Mouse (Mus musculus): Measurements from ENCODE around the gene Ccl11.

Ccl11 gene

DNA sequence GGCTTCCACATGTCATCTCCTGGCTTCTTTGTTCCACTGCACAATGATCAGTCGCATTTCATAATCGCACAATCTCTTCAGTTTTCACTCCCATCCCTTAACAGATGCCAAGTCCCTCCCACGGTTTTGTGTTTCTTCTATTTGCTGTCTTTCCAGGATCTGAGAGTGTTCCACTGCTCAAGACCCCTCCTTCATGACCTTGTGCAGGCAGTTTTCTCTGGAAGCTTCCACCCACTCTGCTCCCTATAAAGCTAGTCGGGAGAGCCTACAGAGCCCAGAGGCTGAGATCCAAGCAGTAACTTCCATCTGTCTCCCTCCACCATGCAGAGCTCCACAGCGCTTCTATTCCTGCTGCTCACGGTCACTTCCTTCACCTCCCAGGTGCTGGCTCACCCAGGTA lies at the start of gene Ccl11:
Gene Ccl11, plus strand, starts transcription at position 178 of the 400 bp plus-strand sequence.
- no peak for DNase-seq (ENCODE audit: low spot score)

DNA sequence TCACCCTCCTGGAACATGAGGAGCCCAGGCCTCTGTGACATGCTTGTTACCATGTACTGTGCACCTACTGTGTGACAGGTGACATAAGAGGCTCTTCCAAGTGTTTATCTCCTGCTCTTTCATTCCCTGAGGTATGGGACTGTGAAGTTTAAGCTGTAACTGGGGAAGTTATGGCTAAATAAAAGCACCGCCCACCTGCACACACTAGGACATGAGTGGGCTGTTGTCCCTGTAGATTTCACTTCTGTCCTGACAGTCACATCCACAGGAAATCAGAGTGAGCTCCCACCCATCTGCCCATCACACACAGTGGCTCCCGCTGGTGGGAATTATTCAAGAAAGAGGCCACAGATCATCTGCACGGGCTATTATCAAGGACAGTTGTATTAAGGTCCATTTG lies 47.5 kb upstream of the Ccl11 start:
- no peak for DNase-seq (ENCODE audit: low spot score)

- no peak for DNase-seq (ENCODE audit: low spot score)
These were observed 46.0 kb upstream of the Ccl11 start for GRCm38 (mm10) chr11:82011411-82012193.

- DNase-seq (ENCODE audit: low spot score): no peak
These were observed 43.9 kb upstream of the Ccl11 start for GRCm38 (mm10) chr11:82013756-82014155.

GRCm38 (mm10) chr11:82015066-82015465 lies 42.6 kb upstream of the Ccl11 start:
- DNase-seq (ENCODE audit: low spot score): no peak

DNA sequence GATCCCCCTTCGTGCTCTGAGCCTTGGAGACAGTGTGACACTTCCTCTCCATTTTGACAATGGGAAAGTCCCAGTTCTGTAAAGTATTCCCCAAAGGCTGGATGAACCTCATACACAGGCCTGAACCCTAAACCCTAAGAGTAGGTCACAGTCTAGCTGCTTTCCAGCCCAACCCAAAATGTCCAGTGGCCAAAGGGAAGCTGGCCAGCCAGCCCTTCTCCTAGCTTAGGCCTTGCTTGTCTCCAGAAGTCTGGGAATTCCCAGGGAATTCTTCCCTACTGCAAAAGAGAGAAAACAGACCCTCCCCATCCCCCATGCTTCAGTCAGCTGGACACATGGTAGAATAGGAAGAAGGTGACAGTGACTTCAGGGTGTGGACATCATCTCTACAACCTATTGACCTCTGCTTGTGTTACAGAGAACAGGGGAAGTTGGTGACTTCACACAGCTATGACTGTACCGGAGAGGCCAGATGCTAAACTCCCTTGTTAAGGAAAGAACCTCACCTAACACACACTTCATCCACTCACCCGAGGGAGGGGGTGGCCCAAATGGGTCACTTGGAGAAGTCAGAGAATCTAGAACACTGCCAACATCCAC lies 41.3 kb upstream of the Ccl11 start:
- no peak for DNase-seq (ENCODE audit: low spot score)

- no peak for DNase-seq (ENCODE audit: low spot score)
These were observed 38.2 kb upstream of the Ccl11 start for GRCm38 (mm10) chr11:82019389-82019788.

DNA sequence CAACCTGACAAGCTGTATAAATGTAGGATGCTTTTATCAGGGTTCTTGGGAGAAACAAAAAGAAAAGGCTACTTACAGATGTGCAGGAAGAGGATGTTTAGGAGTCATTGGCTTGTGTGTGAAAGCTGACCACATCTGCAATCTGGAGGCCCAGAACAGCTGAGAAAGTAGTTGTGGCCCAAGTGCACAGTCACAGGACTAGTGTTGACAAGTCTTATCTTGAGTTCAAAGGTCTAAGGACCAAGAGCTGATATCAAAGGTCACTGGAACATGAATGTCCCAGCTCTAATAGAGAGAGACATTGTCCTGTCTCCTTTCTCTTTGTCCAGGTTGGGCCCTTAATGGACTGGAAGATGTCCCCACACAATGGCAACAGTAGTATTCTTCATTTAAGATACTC lies 37.8 kb upstream of the Ccl11 start:
- DNase-seq (ENCODE audit: low spot score): no peak

GRCm38 (mm10) chr11:82021406-82021805 lies 36.2 kb upstream of the Ccl11 start:
- no peak for DNase-seq (ENCODE audit: low spot score)

DNA sequence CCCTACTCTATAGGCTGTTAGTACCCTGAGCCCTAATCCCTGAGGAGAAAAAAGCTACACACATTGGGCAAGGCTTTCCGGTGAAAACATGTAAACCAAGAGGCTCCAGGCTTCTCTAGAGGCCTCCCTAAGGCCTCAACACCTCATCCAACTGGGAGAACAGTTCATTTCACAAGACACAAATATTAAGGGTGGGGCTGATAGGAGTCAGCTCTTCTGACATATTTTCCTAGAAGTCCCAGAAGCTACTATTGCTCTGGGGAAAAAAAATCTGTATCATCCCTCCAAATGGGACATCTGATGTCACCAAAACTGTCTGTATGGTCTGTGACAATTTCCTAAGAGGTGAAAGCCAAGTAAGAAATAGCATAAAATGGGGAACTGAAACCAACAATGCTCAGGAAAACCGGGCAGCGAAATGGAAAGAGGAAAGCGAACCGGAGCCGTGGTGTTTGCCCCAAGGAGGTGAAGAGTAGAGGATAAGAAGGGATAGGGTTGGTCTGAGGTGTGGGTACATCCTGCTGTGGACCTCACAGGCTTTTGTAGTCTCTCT lies 35.0 kb upstream of the Ccl11 start:
- no peak for DNase-seq (ENCODE audit: low spot score)

GRCm38 (mm10) chr11:82023769-82024168 lies 33.9 kb upstream of the Ccl11 start:
- no peak for DNase-seq (ENCODE audit: low spot score)

DNA sequence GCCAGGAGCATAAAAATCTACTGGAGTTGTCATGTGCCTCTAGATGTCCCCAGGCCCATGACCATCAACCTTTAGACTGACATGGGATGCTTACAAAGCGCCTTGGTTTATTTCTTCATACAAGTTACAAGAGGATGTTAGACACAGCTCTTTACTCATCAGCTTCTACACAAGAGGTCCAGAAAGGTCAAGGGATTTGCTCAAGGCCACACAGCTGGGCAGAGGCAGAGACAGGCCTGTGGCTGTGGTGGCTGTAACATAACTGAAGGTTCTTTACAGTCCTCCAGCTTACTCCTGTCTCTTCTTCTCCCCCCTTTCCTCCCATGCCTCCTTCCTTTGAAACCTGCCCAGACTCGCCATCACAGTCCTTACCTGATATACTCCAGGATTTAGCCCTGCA lies 27.5 kb upstream of the Ccl11 start:
- no peak for DNase-seq (ENCODE audit: low spot score)

DNA sequence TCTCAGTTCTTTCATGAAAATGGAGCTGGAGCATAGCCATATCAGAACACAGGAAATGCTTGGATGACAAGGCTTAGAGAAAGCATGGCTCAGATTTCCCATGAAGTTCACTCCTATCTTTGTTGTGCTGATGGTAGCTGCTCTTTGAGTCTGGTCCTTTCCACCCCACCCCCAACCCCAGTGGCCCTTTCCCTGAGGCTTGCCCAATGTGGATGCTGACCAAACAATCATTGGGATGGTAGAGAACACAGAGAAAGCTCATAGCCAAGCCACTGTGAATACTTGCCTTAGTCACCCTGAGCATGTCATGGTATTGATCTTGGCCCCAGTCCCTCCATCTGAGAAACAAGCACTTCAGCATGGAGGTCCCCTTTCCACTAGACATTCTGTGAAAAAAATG lies 25.5 kb upstream of the Ccl11 start:
- no peak for DNase-seq (ENCODE audit: low spot score)

GRCm38 (mm10) chr11:82032678-82033344 lies 24.8 kb upstream of the Ccl11 start:
- DNase-seq (ENCODE audit: low spot score): no peak

GRCm38 (mm10) chr11:82034446-82034845 lies 23.2 kb upstream of the Ccl11 start:
- DNase-seq (ENCODE audit: low spot score): no peak

- peak; percentile 51 for DNase-seq (ENCODE audit: low spot score)
These were observed 22.3 kb upstream of the Ccl11 start, which contains the start of gene Ccl2 for GRCm38 (mm10) chr11:82035356-82035755. Gene Ccl2 (plus strand): TSS chr11:82035571.

GRCm38 (mm10) chr11:82035857-82036256 lies 21.8 kb upstream of the Ccl11 start:
- DNase-seq (ENCODE audit: low spot score): no peak

GRCm38 (mm10) chr11:82038535-82038934 lies 19.1 kb upstream of the Ccl11 start, which contains the start of gene Gm17268:
Gene Gm17268 (minus strand): TSS chr11:82038562.
- DNase-seq (ENCODE audit: low spot score): no peak

DNA sequence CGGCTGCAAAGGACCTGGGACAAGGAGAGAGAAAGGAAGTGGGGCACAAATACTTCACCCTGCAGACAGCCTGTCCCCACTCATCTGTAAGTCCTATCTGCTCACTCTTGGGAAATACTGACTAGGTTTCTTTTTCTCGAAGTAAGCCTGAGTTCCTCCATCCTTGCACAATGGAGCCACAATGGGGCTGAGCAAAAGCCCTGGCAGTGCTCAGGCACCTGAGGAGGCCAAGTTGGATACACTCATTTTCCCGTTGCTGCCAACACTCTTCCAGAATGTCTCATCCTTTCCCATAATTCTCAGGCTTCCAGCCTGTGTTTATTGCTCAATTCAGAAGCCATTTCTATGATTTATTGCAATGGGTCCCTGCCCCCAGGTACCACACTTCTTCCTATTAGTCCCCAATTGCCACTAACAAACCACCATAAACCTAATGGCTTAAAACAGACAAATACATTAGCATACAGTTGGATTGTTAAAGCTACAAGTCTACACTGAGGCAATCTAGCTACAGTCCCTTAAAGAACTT lies 18.4 kb upstream of the Ccl11 start:
- DNase-seq (ENCODE audit: low spot score): no peak

DNA sequence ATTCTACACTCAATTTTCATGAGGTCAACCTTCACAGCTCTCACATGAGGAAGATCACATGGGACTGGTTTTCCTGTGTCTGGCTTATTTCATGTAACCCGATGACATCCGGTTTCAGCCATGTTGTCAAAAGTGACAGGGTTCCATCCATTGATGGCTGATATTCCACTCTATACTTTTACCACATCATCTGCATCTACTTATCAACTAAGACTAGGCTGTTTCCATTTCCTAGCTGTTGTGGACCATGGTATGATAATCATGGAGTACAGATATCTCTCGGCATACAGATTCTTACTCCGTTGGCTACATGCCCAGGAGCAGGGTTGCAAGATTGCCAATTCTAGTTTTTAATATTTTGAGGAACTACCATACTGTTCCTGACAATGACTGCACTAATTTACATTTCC lies 15.9 kb upstream of the Ccl11 start:
- DNase-seq (ENCODE audit: low spot score): no peak

- no peak for DNase-seq (ENCODE audit: low spot score)
These were observed 12.2 kb upstream of the Ccl11 start, which contains the start of gene Ccl7 for GRCm38 (mm10) chr11:82045471-82045870. Gene Ccl7 (plus strand): TSS chr11:82045712.

- DNase-seq (ENCODE audit: low spot score): no peak
These were observed 9.7 kb upstream of the Ccl11 start for GRCm38 (mm10) chr11:82047746-82048415.
